Mouse (Mus musculus) hindbrain, embryonic 14.5 days (tissue): ENCODE measurements around the gene Tnnt1. TPM values are rescaled to one million over a fixed set of nuclear protein-coding genes. Genes with fewer than 3 reads are reported as not detected.

Source experiments
- ATAC-seq: fragments of 200-750 bp; cut with Nextera tagmentation; 2 replicates; pipeline ENCODE4 v1.8.0; 2017; ENCODE audit warnings: moderate number of reproducible peaks, mild to moderate bottlenecking, moderate TSS enrichment, moderate library complexity; ENCODE audit not compliant: low FRiP score
- DNase-seq: peaks from one replicate; pipeline ENCODE4 v3.0.0-alpha.2; 2015; ENCODE audit warnings: low spot score
- H3K27ac ChIP-seq: fragments of 300-500 bp; sonication (generic); 2 replicates; pipeline ENCODE4 v1.5.1; 2014; ENCODE audit warnings: mild to moderate bottlenecking, moderate library complexity
- H3K27me3 ChIP-seq: fragments of 300-500 bp; sonication (generic); 2 replicates; pipeline ENCODE4 v1.6.1; 2014; ENCODE audit warnings: mild to moderate bottlenecking, low read length, mixed read lengths; ENCODE audit not compliant: control insufficient read depth, insufficient read depth
- H3K36me3 ChIP-seq: fragments of 300-500 bp; sonication (generic); replicated peaks from 2 replicates; pipeline ENCODE4 v1.6.1; 2014; ENCODE audit not compliant: control insufficient read depth, insufficient read depth
- H3K4me1 ChIP-seq: fragments of 300-500 bp; sonication (generic); replicated peaks from 2 replicates; pipeline ENCODE4 v1.6.1; 2014; ENCODE audit warnings: antibody characterized with exemption, low read length, mixed read lengths; ENCODE audit not compliant: control insufficient read depth, insufficient read depth
- H3K4me2 ChIP-seq: fragments of 300-500 bp; sonication (generic); replicated peaks from 2 replicates; pipeline ENCODE4 v1.6.1; 2014; ENCODE audit warnings: mild to moderate bottlenecking, moderate library complexity
- H3K4me3 ChIP-seq: fragments of 300-500 bp; sonication (generic); replicated peaks from 2 replicates; pipeline ENCODE4 v1.5.1; 2014; ENCODE audit warnings: mild to moderate bottlenecking, low read length
- H3K9ac ChIP-seq: fragments of 300-500 bp; sonication (generic); 2 replicates; pipeline ENCODE4 v1.6.1; 2014
- H3K9me3 ChIP-seq: fragments of 300-500 bp; sonication (generic); 2 replicates; pipeline ENCODE4 v1.6.1; 2016; ENCODE audit warnings: low read length; ENCODE audit not compliant: control insufficient read depth
- WGBS: fragments of 180-500 bp; shearing (Covaris S2); extraction: QIAGEN DNeasy Blood & Tissue Kit; methylation state at CpG from one replicate; pipeline ENCODE4 v1.1.7; 2014; 5-methylcytosine and 5-hydroxymethylcytosine counted together
- polyA plus RNA-seq: library from polyadenylated mRNA; unstranded; fragments of >200 nt; fragmentation: Nextera tagmentation; extraction: Ambion mirVana; gene quantifications from 2 replicates; pipeline ENCODE4 v1.2.1, GENCODE M21; 2014

Tnnt1 gene
- polyA plus RNA-seq, 1 experiment from 2014 or later, result 3.9 TPM

DNA sequence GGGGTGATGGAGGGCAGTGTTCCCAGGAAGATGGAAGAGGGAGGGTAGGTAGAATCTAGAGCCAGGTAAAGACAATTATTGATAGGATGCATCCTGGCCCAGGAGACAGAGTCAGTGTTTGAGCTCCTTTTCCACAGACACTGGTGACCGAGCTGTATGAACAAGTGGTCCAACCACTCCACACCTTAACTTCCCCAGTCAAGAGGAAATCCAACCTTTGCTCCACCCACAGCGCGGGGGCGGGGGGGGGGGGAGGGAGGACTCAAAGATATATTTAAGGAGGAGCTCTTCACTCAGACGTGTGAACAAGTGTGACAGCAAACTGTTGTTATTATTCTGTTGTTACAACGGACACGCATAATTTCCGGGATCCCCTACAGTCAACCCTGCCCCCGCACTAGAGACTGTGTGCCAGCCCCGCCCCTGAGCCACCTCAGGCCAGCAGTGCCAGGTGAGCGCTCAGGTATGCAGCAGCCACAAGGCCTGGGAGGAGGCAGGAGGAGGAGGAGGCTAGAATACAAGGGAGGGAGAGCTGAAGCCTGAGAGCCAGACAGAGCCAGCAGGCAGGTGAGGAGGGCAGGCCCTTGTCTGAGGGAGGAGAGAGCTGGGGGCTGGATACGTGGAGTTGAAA, 51.9 kb downstream of the Tnnt1 start:
- no peak overlapping the region for H3K4me3 ChIP-seq
- WGBS, result 19% methylated on average over 12 of the region's 12 CpGs
- no peak overlapping the region for H3K27ac ChIP-seq
- H3K4me1 ChIP-seq, result no peaks in the 10 kb centered on the region
- H3K9ac ChIP-seq, result no peak overlapping the region
- no peak overlapping the region for H3K4me2 ChIP-seq
- ATAC-seq (no peak), DNase-seq (no peak)
- H3K36me3 ChIP-seq, result no peaks in the 10 kb centered on the region
- H3K9me3 ChIP-seq, result no peaks in the 10 kb centered on the region
- H3K27me3 ChIP-seq, result no peaks in the 10 kb centered on the region

GRCm38 (mm10) chr7:4460576-4461434, 55.4 kb downstream of the Tnnt1 start, which contains the start of gene Eps8l1:
TSS of gene Eps8l1 (plus strand) at chr7:4460674.
- Histone ChIP-seq H3K27me3 (no peaks in the 10 kb centered on the region), H3K4me2 (peak within 1 kb of the TSS; percentile 40), H3K36me3 (no peaks in the 10 kb centered on the region), H3K27ac (no peak within 1 kb of the TSS), H3K4me1 (no peaks in the 10 kb centered on the region), H3K4me3 (peak within 1 kb of the TSS; percentile 8), H3K9ac (0 out of 2 replicates have a peak within 1 kb of the TSS, but pooled peaks have one; percentile 20), H3K9me3 (no peaks in the 10 kb centered on the region)
- ATAC-seq (peak; percentile 37; the same call in 1 of the 2 replicates), DNase-seq (no peak)
- WGBS, result 62% methylated on average over 14 of the region's 16 CpGs

Other genes starting within 250 kb of the Tnnt1 start
- gene Ncr1, start 178.7 kb downstream of the Tnnt1 start, polyA plus RNA-seq, result not detected in 2 replicates
- 0.20 TPM in 1 of 2 replicates, not detected in the other for gene Gp6, start 118.6 kb downstream of the Tnnt1 start, polyA plus RNA-seq
- gene Rdh13, start 70.7 kb downstream of the Tnnt1 start, polyA plus RNA-seq, result 41.6 and 45.5 TPM in 2 replicates
- 6.6 and 7.3 TPM in 2 replicates for gene Eps8l1, start 55.7 kb downstream of the Tnnt1 start, polyA plus RNA-seq
- 50.1 and 54.7 TPM in 2 replicates for gene Ppp1r12c, start 14.7 kb downstream of the Tnnt1 start, polyA plus RNA-seq
- gene Tnni3, start 7.8 kb upstream of the Tnnt1 start, polyA plus RNA-seq, result 0.36 and 0.46 TPM in 2 replicates
- 1.0 and 1.5 TPM in 2 replicates for gene Dnaaf3, start 16.1 kb upstream of the Tnnt1 start, polyA plus RNA-seq
- gene Syt5, start 31.2 kb upstream of the Tnnt1 start, polyA plus RNA-seq, result 77.0 and 90.9 TPM in 2 replicates
- 0.17 and 0.55 TPM in 2 replicates for gene Ptprh, start 87.7 kb upstream of the Tnnt1 start, polyA plus RNA-seq
- 2.0 and 2.7 TPM in 2 replicates for gene Tmem86b, start 115.0 kb upstream of the Tnnt1 start, polyA plus RNA-seq
- gene Ppp6r1, start 142.6 kb upstream of the Tnnt1 start, polyA plus RNA-seq, result 6.2 and 8.4 TPM in 2 replicates
- 146 and 154 TPM in 2 replicates for gene Hspbp1, start 168.7 kb upstream of the Tnnt1 start, polyA plus RNA-seq
- gene Brsk1, start 174.2 kb upstream of the Tnnt1 start, polyA plus RNA-seq, result 10.3 and 10.5 TPM in 2 replicates
- 0.12 and 0.24 TPM in 2 replicates for gene Tmem150b, start 208.9 kb upstream of the Tnnt1 start, polyA plus RNA-seq
- gene Kmt5c, start 223.7 kb upstream of the Tnnt1 start, polyA plus RNA-seq, result 44.9 and 53.7 TPM in 2 replicates
- gene Cox6b2, start 236.7 kb upstream of the Tnnt1 start, polyA plus RNA-seq, result 18.6 and 19.7 TPM in 2 replicates